14 mouse cellular contexts compared by ENCODE assay signal in genomic region chr1:90012850-90013249, GRCm38 (mm10). TPM values are rescaled to one million over a fixed set of nuclear protein-coding genes. Genes with fewer than 3 reads are reported as not detected.
DNase-seq lines count a peak whose midpoint lies in the region; ATAC-seq and TF ChIP-seq lines count a peak whose summit lies in the region.
"Had no signal": no experiment of that assay in that cellular context is flagged by ENCODE, and none has a peak within 500 bp of the region (broad histone marks: within the 10 kb centered on the region; RNA-seq: fewer than 3 reads in every experiment).

No protein-coding gene starts in this region.

- WGBS in intestine, postnatal 0 days, result 65% methylated on average over 7 of the region's 7 CpGs
- 65% methylated on average over 7 of the region's 7 CpGs for WGBS in intestine, embryonic 15.5 days
- 67% methylated on average over 7 of the region's 7 CpGs for WGBS in liver, postnatal 0 days (ENCODE audit: insufficient replicate concordance)

- no peak for TF ChIP-seq EP300 in liver, postnatal 0 days (IDR thresholded peaks at IDR 0.05; ENCODE audit: low read depth)

- peak; percentile 39 for TF ChIP-seq CTCF in intestine, postnatal 0 days (IDR thresholded peaks at IDR 0.05; ENCODE audit: low read depth)
- peak; percentile 32; the same call in 1 of the 2 replicates for TF ChIP-seq CTCF in liver, postnatal 0 days (IDR thresholded peaks at IDR 0.05; ENCODE audit: low read depth)

- H3K4me3 ChIP-seq in intestine, postnatal 0 days (ENCODE audit: low read depth, low read length), result no peak overlapping the region
- H3K4me3 ChIP-seq in intestine, embryonic 15.5 days (replicated peaks), result no peak overlapping the region
- H3K4me3 ChIP-seq in liver, postnatal 0 days (ENCODE audit: low read depth, low read length), result no peak overlapping the region
- H3K4me3 ChIP-seq: embryonic facial prominence, embryonic 15.5 days; forebrain, embryonic 15.5 days; midbrain, embryonic 13.5 days had no signal

- H3K9ac ChIP-seq in intestine, postnatal 0 days (ENCODE audit: low read depth, low read length), result no peak overlapping the region
- H3K9ac ChIP-seq in intestine, embryonic 15.5 days, result no peak overlapping the region
- H3K9ac ChIP-seq in liver, postnatal 0 days (replicated peaks), result no peak overlapping the region
- H3K9ac ChIP-seq: embryonic facial prominence, embryonic 15.5 days; forebrain, embryonic 15.5 days; midbrain, embryonic 13.5 days had no signal

- no peaks in the 10 kb centered on the region for H3K9me3 ChIP-seq in intestine, postnatal 0 days (ENCODE audit: control insufficient read depth)
- no peaks in the 10 kb centered on the region for H3K9me3 ChIP-seq in intestine, embryonic 15.5 days
- H3K9me3 ChIP-seq in liver, postnatal 0 days (ENCODE audit: low read length), result no peaks in the 10 kb centered on the region
- H3K9me3 ChIP-seq: embryonic facial prominence, embryonic 15.5 days; forebrain, embryonic 15.5 days; midbrain, embryonic 13.5 days had no signal

- H3K27ac ChIP-seq in intestine, postnatal 0 days (ENCODE audit: low read depth, low read length), result no peak overlapping the region
- H3K27ac ChIP-seq in intestine, embryonic 15.5 days, result no peak overlapping the region
- no peak overlapping the region for H3K27ac ChIP-seq in liver, postnatal 0 days (ENCODE audit: low read depth)
- H3K27ac ChIP-seq: embryonic facial prominence, embryonic 15.5 days; forebrain, embryonic 15.5 days; midbrain, embryonic 13.5 days had no signal

- no peak for ATAC-seq in intestine, postnatal 0 days
- no peak for ATAC-seq in intestine, embryonic 15.5 days
- no peak for ATAC-seq in liver, postnatal 0 days
- ATAC-seq: inflammation-experienced regulatory T-cells, adult 6 months; midbrain, embryonic 13.5 days had no signal

- DNase-seq in retina, embryonic 14.5 days (ENCODE audit: low spot score), result peak; percentile 27
- no peak for DNase-seq in retina, postnatal 1 day
- DNase-seq in R1 (ENCODE audit: low read depth, low spot score), result peak; percentile 78
- DNase-seq in liver, postnatal 0 days, result no peak
- no peak for DNase-seq in yolk sac, embryonic 10.5 days (ENCODE audit: low spot score)
- DNase-seq: adrenal gland, postnatal 14 days; lung, adult 18-20 months had no signal

- H3K4me1 ChIP-seq in intestine, postnatal 0 days (replicated peaks; ENCODE audit: control insufficient read depth, insufficient read depth, low read length), result no peaks in the 10 kb centered on the region
- H3K4me1 ChIP-seq in intestine, embryonic 15.5 days (replicated peaks), result no peaks in the 10 kb centered on the region
- H3K4me1 ChIP-seq in liver, postnatal 0 days (ENCODE audit: insufficient read depth), result no peaks in the 10 kb centered on the region
- H3K4me1 ChIP-seq: embryonic facial prominence, embryonic 15.5 days; midbrain, embryonic 13.5 days had no signal

- no peaks in the 10 kb centered on the region for H3K36me3 ChIP-seq in intestine, postnatal 0 days (ENCODE audit: control insufficient read depth, insufficient read depth)
- H3K36me3 ChIP-seq in intestine, embryonic 15.5 days, result no peaks in the 10 kb centered on the region
- H3K36me3 ChIP-seq in liver, postnatal 0 days (replicated peaks; ENCODE audit: insufficient read depth, low read length), result no peaks in the 10 kb centered on the region
- H3K36me3 ChIP-seq: embryonic facial prominence, embryonic 15.5 days; forebrain, embryonic 15.5 days; midbrain, embryonic 13.5 days had no signal

- H3K27me3 ChIP-seq in intestine, postnatal 0 days (replicated peaks; ENCODE audit: control insufficient read depth, insufficient read depth, low read length), result no peaks in the 10 kb centered on the region
- peaks cover 4% of the 10 kb centered on the region; the same call in 1 of the 2 replicates for H3K27me3 ChIP-seq in intestine, embryonic 15.5 days (replicated peaks)
- H3K27me3 ChIP-seq in liver, postnatal 0 days (ENCODE audit: insufficient read depth, low read length), result no peaks in the 10 kb centered on the region
- H3K27me3 ChIP-seq: embryonic facial prominence, embryonic 15.5 days; forebrain, embryonic 15.5 days had no signal

- H3K4me2 ChIP-seq in intestine, postnatal 0 days (replicated peaks; ENCODE audit: low read depth), result no peak overlapping the region
- H3K4me2 ChIP-seq in intestine, embryonic 15.5 days (replicated peaks), result no peak overlapping the region
- no peak overlapping the region for H3K4me2 ChIP-seq in liver, postnatal 0 days (ENCODE audit: low read depth, low read length)
- H3K4me2 ChIP-seq: embryonic facial prominence, embryonic 15.5 days; forebrain, embryonic 15.5 days; midbrain, embryonic 13.5 days had no signal

RNA-seq across cellular contexts. Expression of gene Asb18, which starts 1.6 kb away (rescaled TPM):
- not detected in 2 replicates for polyA plus RNA-seq in intestine, postnatal 0 days (2015; fragmentation: Nextera tagmentation; extraction: Ambion mirVana)
- polyA plus RNA-seq in intestine, embryonic 15.5 days (2015; fragmentation: Nextera tagmentation; extraction: Ambion mirVana), result 0.04 TPM in 1 of 2 replicates, not detected in the other
- not detected in 2 replicates for polyA plus RNA-seq in liver, postnatal 0 days (2015; fragmentation: Nextera tagmentation; extraction: Ambion mirVana)
- polyA plus RNA-seq: inflammation-experienced regulatory T-cells, adult 6 months; large intestine, adult 2 months had no signal

Comparison
In these comparisons a context has a peak if more than half of its experiments do, and no peak if none do; other contexts are left out.
1. DNase-seq: peak in retina, embryonic 14.5 days (single experiment) and R1 (single experiment); none in retina, postnatal 1 day (single experiment), liver, postnatal 0 days (single experiment) and yolk sac, embryonic 10.5 days (single experiment).